Mouse (Mus musculus): ENCODE data around the gene Lsp1. TPM values are rescaled to one million over a fixed set of nuclear protein-coding genes. Genes with fewer than 3 reads are reported as not detected.

The Lsp1 gene
- polyA plus RNA-seq, 1 experiment from 2014 or later: 18.4 TPM

DNA sequence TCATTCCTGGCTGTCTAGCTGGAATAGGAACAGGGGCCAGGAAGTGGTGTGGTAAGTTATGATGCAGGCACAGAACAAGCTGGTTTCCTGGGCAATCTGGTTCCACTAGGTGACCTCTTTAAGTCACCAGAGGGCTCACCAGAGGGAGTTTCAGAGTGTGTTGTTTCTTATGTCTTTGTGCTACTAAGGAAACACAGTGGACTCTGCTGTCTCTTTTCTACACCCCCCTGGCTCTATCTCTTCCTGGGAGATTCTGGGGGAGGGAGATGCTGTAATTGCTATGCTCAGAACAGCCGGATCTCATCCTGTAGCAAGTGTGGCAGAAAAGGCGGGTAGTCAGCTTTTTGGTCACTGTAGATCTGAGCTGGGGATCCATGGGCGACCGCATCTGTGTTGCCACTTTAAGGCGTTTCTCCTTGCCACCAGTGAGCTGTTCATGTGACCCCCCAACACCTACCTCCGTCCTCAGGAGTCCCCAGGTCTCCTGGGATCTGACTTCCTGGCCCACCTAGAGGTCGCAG lies 9.6 kb downstream of the Lsp1 start:
- no peak overlapping the region for H3K27ac ChIP-seq
- ATAC-seq (ENCODE audit: low FRiP score, low read depth): no peak
- WGBS: 89% methylated on average over 7 of the region's 7 CpGs

DNA sequence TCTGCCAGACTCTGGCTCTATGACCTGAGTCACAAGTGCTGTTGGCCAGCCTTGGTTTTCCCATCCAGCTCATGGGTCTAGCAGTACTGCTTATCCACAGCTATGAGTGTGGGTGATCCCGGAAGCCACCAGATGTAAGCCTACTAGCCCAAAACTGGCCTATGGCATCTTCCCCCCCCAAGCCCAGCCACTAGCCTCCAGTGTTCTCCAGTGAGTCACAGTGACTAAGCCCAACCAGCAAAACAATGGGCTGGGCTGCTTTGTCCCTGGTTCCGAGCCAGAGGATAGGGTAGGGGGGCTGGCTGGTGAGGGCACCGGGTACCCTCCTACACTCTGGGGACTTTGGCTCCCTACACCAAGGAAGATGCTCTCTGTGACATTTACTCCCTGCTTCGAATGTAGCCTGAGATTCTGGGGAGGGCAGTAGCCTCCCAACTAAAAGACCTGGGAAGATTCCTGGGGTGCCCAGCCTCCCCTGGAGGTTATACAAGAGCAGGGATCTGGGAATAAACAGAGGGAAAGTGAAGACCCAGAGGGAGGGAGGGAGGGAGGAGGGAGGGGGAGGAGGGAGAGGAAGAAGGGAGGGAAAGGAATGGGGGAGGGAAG lies 10.3 kb downstream of the Lsp1 start:
- 22% methylated on average over 4 of the region's 4 CpGs for WGBS
- Histone ChIP-seq H3K36me3 (no peaks in the 10 kb centered on the region), H3K4me1 (peaks cover 20% of the 10 kb centered on the region), H3K9me3 (no peaks in the 10 kb centered on the region), H3K27ac (no peak overlapping the region), H3K4me2 (replicated peaks) (no peak overlapping the region), H3K4me3 (no peak overlapping the region), H3K9ac (no peak overlapping the region), H3K27me3 (replicated peaks) (no peaks in the 10 kb centered on the region)
- no peak for ATAC-seq (ENCODE audit: low FRiP score, low read depth)

More for the DNA sequence above, 9.6 kb downstream of the Lsp1 start:
- Histone ChIP-seq H3K9ac (no peak overlapping the region), H3K4me2 (replicated peaks) (no peak overlapping the region), H3K4me1 (peaks cover 20% of the 10 kb centered on the region), H3K27me3 (replicated peaks) (no peaks in the 10 kb centered on the region), H3K9me3 (no peaks in the 10 kb centered on the region), H3K4me3 (no peak overlapping the region), H3K36me3 (no peaks in the 10 kb centered on the region)

DNA sequence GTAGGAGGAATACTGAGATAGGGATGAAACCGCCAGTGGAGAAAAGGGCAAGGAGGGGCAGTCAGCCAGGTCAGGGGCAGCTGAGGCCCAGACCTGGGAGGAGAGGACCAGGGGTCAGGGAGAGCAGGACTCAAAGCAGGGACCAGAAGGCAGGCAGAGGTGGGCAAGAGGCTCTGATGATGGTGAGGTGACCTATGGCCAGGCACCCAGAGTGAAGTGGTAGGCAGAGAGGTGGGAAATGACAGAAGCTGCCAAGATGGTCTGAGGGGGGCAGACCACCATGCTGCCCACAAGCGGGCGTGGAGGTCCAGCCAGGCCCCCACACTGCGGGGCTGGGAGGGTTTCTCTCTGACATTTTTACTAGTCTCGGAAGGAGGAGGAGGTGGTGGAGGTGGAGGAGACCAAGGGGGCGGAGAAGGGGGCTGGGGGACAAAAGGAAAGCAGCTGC lies 10.8 kb downstream of the Lsp1 start:
- 29% methylated on average over 5 of the region's 6 CpGs for WGBS
- Histone ChIP-seq H3K36me3 (no peaks in the 10 kb centered on the region), H3K4me1 (peaks cover 20% of the 10 kb centered on the region), H3K27ac (no peak overlapping the region), H3K27me3 (replicated peaks) (no peaks in the 10 kb centered on the region), H3K4me3 (no peak overlapping the region), H3K9me3 (no peaks in the 10 kb centered on the region), H3K9ac (0 out of 2 replicates have a peak overlapping the region, but pooled peaks have one; percentile 35), H3K4me2 (replicated peaks) (peak overlapping the region; percentile 4; the same call in 1 of the 2 replicates)
- no peak for ATAC-seq (ENCODE audit: low FRiP score, low read depth)

DNA sequence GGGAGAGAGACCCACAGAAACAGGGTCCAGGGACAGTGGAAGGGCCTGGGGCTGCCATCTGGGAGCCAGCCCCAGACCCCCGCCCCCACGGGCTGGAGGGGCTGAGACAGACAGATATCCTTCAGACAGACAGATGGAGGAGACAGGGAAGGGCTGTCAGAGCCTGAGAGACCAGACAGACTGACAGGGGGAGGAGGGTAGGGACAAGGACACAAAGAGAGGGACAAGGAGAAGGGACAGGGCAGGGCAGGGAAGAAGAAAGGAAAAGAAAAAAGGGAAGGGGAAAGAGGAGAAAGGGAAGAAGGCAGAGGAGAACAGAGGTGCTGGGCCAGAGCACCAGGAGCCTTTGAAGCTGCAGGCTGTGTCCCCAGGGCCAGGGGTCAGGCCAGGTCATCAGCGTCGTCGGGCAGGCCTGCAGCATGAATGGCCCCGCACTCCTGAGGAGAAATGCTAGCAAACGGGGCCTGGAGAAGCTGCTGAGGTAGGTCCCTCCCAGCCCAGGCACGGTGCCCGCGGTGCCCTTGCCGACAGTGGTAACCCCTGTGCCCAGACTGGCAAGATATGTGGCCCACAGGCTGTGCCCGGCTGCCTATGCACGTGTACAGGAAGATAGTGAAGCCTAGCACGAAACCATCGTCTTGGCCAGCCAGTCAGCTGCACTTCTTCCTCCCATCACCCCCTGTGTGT lies 11.4 kb downstream of the Lsp1 start:
- no peak for ATAC-seq (ENCODE audit: low FRiP score, low read depth)
- H3K4me2 ChIP-seq (replicated peaks): peak overlapping the region; percentile 4
- no peak overlapping the region for H3K4me3 ChIP-seq
- 0 out of 2 replicates have a peak overlapping the region, but pooled peaks have one; percentile 35 for H3K9ac ChIP-seq
- H3K4me1 ChIP-seq: peaks cover 20% of the 10 kb centered on the region
- WGBS: 32% methylated on average over 15 of the region's 15 CpGs
- H3K9me3 ChIP-seq: no peaks in the 10 kb centered on the region
- H3K27me3 ChIP-seq (replicated peaks): no peaks in the 10 kb centered on the region
- no peak overlapping the region for H3K27ac ChIP-seq
- H3K36me3 ChIP-seq: no peaks in the 10 kb centered on the region

DNA sequence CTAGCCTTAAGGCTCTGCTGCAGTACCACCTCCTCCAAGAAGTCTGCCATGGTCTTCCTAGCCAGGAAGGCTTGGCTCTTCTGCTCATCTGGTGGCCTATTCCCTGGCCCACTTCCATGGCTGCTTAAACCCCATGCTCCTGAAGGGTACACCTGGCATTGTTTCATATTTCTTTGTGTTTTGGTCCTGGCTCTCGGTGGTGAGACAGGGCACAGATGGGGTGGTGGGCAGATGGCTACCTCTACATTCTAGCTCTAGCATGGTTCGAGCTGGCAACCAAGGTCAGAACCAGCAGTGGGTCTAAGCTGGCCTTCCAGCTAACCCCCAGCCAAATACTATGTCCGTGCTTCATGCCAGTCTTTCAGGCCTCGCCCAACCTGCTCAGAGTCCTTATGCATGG lies 12.3 kb downstream of the Lsp1 start:
- H3K4me1 ChIP-seq: peaks cover 20% of the 10 kb centered on the region
- ATAC-seq (ENCODE audit: low FRiP score, low read depth): no peak
- no peaks in the 10 kb centered on the region for H3K9me3 ChIP-seq
- H3K4me2 ChIP-seq (replicated peaks): peak overlapping the region; percentile 4; the same call in 1 of the 2 replicates
- WGBS: 88% methylated on average over 4 of the region's 4 CpGs
- H3K27ac ChIP-seq: no peak overlapping the region
- no peak overlapping the region for H3K9ac ChIP-seq
- H3K4me3 ChIP-seq: no peak overlapping the region
- no peaks in the 10 kb centered on the region for H3K36me3 ChIP-seq
- H3K27me3 ChIP-seq (replicated peaks): no peaks in the 10 kb centered on the region

DNA sequence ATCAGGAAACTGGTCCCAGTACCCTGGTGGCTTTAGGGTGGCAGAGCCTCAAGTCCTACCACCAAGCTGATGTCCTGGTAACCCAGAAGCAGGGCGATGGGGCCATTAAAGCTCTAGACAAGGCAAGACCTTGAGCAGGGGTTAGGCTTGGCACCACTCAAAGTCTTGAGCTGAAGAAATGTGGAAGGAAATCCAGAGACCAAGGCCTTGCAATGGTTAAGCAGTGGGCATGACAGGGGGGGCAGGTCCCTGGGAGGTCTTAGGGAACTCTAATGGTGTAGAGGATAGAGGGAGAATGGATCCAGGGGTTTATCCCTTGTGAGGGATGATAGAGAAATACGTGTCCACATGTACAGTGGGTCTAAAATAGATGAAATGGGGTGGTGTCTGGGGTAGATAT lies 12.9 kb downstream of the Lsp1 start:
- Histone ChIP-seq H3K36me3 (no peaks in the 10 kb centered on the region), H3K9ac (no peak overlapping the region), H3K27me3 (replicated peaks) (no peaks in the 10 kb centered on the region), H3K27ac (no peak overlapping the region), H3K9me3 (no peaks in the 10 kb centered on the region), H3K4me1 (peaks cover 20% of the 10 kb centered on the region), H3K4me2 (replicated peaks) (no peak overlapping the region), H3K4me3 (no peak overlapping the region)
- 85% methylated on average over 2 of the region's 2 CpGs for whole genome bisulfite sequencing
- ATAC-seq (ENCODE audit: low FRiP score, low read depth): no peak

DNA sequence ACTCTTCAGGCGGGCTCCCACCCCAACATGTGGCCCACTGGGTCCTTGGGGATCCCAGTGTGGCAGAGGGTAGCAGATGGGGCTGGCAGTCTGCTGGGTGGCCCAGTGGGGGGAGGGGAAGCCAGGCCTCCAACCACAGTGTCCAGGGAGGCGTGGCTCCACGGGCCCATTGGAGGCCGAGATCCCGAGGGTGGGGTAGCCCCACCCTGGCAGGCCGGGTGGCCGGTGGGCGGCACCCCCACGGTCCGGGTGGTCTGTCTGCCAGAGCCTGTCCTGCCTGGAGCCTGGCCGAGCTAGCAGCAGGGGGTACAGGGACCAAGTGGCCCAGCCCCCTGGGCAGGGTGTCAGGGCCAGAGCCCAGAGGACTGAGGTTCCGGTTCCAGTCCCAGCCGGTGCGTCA lies 14.2 kb downstream of the Lsp1 start:
- peaks cover 20% of the 10 kb centered on the region for H3K4me1 ChIP-seq

DNA sequence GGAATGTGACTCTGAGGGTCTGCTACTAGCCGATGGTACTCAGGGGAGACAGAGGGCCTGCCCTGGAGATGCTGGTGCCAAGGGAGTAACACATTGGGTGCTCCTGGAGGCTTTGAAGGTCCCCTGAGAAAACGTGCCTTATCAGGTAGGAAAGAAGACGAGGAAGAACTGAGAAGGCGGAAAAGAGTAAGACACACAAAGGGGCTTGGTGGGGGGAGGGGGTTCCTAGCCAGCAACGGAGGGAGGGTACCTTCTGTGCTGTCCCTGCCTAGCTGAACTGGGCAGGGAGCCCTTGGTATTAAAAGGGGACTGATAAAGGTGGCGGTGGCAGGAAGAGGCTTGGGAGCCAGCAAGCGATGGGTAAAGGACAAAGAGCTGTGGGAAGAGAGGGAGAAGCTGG lies 15.0 kb downstream of the Lsp1 start:
- Histone ChIP-seq H3K9ac (no peak overlapping the region), H3K27me3 (replicated peaks) (no peaks in the 10 kb centered on the region), H3K27ac (no peak overlapping the region), H3K4me2 (replicated peaks) (no peak overlapping the region), H3K4me3 (no peak overlapping the region), H3K4me1 (peaks cover 20% of the 10 kb centered on the region), H3K36me3 (no peaks in the 10 kb centered on the region), H3K9me3 (no peaks in the 10 kb centered on the region)
- ATAC-seq (ENCODE audit: low FRiP score, low read depth): no peak
- WGBS: 73% methylated on average over 7 of the region's 7 CpGs

More for the DNA sequence above, 14.2 kb downstream of the Lsp1 start:
- WGBS: 80% methylated on average over 14 of the region's 14 CpGs
- Histone ChIP-seq H3K36me3 (no peaks in the 10 kb centered on the region), H3K27me3 (replicated peaks) (no peaks in the 10 kb centered on the region), H3K27ac (no peak overlapping the region), H3K9me3 (no peaks in the 10 kb centered on the region), H3K4me2 (replicated peaks) (no peak overlapping the region), H3K9ac (no peak overlapping the region), H3K4me3 (no peak overlapping the region)
- ATAC-seq (ENCODE audit: low FRiP score, low read depth): no peak

DNA sequence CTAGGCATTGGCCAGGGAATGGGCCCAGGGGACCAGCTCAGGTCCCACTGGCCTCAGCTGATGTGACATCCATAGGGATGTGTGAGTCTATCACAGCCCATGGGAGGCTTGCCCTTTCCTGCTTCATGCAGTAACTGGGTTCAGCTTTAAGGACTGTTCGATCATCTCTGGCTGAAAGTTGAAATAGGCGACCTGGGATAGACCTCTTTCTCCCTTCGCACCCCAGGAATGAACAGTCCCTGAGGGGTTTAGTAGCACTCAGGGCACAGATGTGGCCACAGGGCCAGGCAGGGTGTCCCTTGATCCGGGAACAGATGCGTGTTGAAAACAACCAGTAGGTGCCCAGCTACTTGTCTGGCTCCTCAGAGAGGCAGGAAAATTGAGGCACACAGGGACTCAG lies 15.7 kb downstream of the Lsp1 start:
- no peak for ATAC-seq (ENCODE audit: low FRiP score, low read depth)
- peaks cover 20% of the 10 kb centered on the region for H3K4me1 ChIP-seq
- H3K27ac ChIP-seq: no peak overlapping the region
- no peak overlapping the region for H3K4me2 ChIP-seq (replicated peaks)
- H3K27me3 ChIP-seq (replicated peaks): no peaks in the 10 kb centered on the region
- H3K4me3 ChIP-seq: no peak overlapping the region
- 84% methylated on average over 5 of the region's 5 CpGs for WGBS
- no peaks in the 10 kb centered on the region for H3K9me3 ChIP-seq
- H3K36me3 ChIP-seq: no peaks in the 10 kb centered on the region
- no peak overlapping the region for H3K9ac ChIP-seq

DNA sequence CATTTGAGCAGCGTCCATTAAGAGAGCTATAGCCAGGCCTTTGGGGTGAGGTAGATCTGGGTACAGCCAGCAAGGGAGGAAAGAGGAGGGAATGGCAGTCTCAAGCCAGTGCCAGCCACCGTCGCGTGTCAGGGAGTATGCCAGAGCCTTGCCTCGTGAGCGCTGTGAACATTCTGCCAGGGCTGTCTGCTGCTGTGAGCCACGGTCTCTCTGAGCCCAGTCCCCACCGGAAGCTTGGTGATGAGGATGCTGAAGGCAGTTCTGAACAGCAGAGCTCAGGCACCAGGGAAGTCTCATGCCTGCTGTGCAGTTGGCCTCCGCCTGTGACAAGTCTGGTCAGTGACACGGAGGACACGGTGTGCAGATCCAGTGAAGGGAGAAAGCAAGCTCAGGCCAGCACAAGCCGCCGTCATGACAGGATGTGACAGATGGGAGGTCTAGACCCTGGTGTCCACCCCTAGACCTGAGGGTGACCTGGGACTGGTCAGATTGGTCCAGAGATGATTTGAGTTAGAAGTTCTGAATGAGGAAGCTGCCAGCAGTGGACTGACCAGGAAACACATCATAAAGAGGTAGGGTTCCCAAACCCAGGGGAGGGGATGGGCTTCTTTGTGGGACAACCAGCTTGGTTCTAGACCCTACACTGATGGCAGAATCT lies 16.3 kb downstream of the Lsp1 start:
- no peaks in the 10 kb centered on the region for H3K36me3 ChIP-seq
- peaks cover 20% of the 10 kb centered on the region for H3K4me1 ChIP-seq
- H3K9ac ChIP-seq: no peak overlapping the region
- no peak overlapping the region for H3K4me2 ChIP-seq (replicated peaks)
- 85% methylated on average over 13 of the region's 13 CpGs for WGBS
- no peaks in the 10 kb centered on the region for H3K27me3 ChIP-seq (replicated peaks)
- H3K9me3 ChIP-seq: no peaks in the 10 kb centered on the region
- H3K27ac ChIP-seq: no peak overlapping the region
- no peak overlapping the region for H3K4me3 ChIP-seq
- ATAC-seq (ENCODE audit: low FRiP score, low read depth): no peak

DNA sequence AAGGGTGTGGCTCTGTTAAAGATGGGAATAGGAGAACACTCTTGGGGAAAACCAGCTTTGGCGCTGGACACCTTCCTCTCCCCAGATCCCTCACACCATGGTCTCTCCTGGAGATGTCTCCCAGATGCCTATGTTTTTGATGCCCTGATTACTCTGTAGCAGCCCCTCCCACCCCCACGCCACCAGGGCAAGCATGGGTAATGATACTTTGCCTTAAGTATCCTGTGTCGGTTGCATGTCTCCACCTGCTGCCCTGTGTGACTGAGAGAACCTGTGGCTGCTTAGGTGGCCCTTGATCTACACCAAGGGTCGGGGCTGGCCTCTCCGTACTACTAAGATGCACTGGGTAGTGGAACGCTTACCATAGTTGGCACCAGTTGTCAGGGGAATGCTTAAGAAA lies 17.4 kb downstream of the Lsp1 start:
- Histone ChIP-seq H3K4me1 (peaks cover 25% of the 10 kb centered on the region), H3K27ac (no peak overlapping the region), H3K9me3 (no peaks in the 10 kb centered on the region), H3K27me3 (replicated peaks) (no peaks in the 10 kb centered on the region), H3K4me2 (replicated peaks) (no peak overlapping the region), H3K9ac (no peak overlapping the region), H3K36me3 (no peaks in the 10 kb centered on the region), H3K4me3 (no peak overlapping the region)
- ATAC-seq (ENCODE audit: low FRiP score, low read depth): no peak
- 87% methylated on average over 6 of the region's 6 CpGs for WGBS

DNA sequence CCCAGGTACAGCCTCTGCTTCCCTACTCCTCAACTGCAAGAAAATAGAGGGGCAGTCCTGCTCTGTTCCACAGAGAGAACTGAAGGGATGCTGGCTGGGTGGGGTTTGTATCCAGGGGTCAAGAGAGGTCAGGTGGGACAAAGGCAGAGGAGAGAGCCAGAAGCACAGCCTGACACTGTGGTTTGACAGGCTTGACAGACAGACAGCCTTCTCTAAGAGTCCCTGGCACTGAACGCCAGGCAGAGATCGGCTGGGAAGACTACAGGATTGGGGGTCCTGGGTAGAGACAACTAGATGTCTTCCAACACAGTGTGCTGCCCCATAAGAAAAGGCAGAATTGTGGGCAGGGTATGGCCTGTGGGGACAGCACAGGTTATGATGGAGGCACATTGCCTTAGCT lies 18.0 kb downstream of the Lsp1 start:
- Histone ChIP-seq H3K9ac (no peak overlapping the region), H3K27ac (no peak overlapping the region), H3K4me3 (no peak overlapping the region), H3K36me3 (no peaks in the 10 kb centered on the region), H3K9me3 (no peaks in the 10 kb centered on the region), H3K4me1 (peaks cover 31% of the 10 kb centered on the region), H3K4me2 (replicated peaks) (no peak overlapping the region), H3K27me3 (replicated peaks) (no peaks in the 10 kb centered on the region)
- no peak for ATAC-seq (ENCODE audit: low FRiP score, low read depth)
- 76% methylated on average over 2 of the region's 2 CpGs for WGBS

All from neural tube, embryonic 12.5 days (tissue).